Mouse (Mus musculus) liver, embryonic 15.5 days (tissue): ENCODE results near the gene Rem2. TPM values are rescaled to one million over a fixed set of nuclear protein-coding genes. Genes with fewer than 3 reads are reported as not detected.
A peak's percentile ranks its signal among the peaks of the same experiment; 100 is the strongest.

Source experiments
- ATAC-seq: fragments of 200-750 bp; cut with Nextera tagmentation; 2 replicates; pipeline ENCODE4 v1.8.0; 2017; ENCODE audit warnings: moderate number of reproducible peaks, mild to moderate bottlenecking, moderate library complexity; ENCODE audit not compliant: insufficient read depth
- H3K27ac ChIP-seq: fragments of 300-500 bp; sonication (generic); replicated peaks from 2 replicates; pipeline ENCODE4 v1.5.1; 2015; ENCODE audit warnings: mild to moderate bottlenecking, inconsistent platforms
- H3K27me3 ChIP-seq: fragments of 300-500 bp; sonication (generic); 2 replicates; pipeline ENCODE4 v1.6.1; 2015; ENCODE audit warnings: mild to moderate bottlenecking, inconsistent platforms
- H3K36me3 ChIP-seq: fragments of 300-500 bp; sonication (generic); replicated peaks from 2 replicates; pipeline ENCODE4 v1.6.1; 2015; ENCODE audit warnings: moderate library complexity, mild to moderate bottlenecking, inconsistent platforms
- H3K4me1 ChIP-seq: fragments of 300-500 bp; sonication (generic); replicated peaks from 2 replicates; pipeline ENCODE4 v1.6.1; 2015; ENCODE audit warnings: inconsistent platforms
- H3K4me2 ChIP-seq: fragments of 300-500 bp; sonication (generic); 2 replicates; pipeline ENCODE4 v1.6.1; 2015; ENCODE audit warnings: moderate library complexity, mild to moderate bottlenecking, inconsistent platforms
- H3K4me3 ChIP-seq: fragments of 300-500 bp; sonication (generic); replicated peaks from 2 replicates; pipeline ENCODE4 v1.5.1; 2015; ENCODE audit warnings: mild to moderate bottlenecking, inconsistent platforms
- H3K9ac ChIP-seq: fragments of 300-500 bp; sonication (generic); 2 replicates; pipeline ENCODE4 v1.6.1; 2015; ENCODE audit warnings: moderate library complexity, mild to moderate bottlenecking, inconsistent platforms
- H3K9me3 ChIP-seq: fragments of 300-500 bp; sonication (generic); replicated peaks from 2 replicates; pipeline ENCODE4 v1.6.1; 2016; ENCODE audit warnings: inconsistent platforms
- WGBS: fragments of 180-500 bp; shearing (Covaris S2); methylation state at CpG from one replicate; pipeline ENCODE4 v1.1.7; 2015; ENCODE audit warnings: mixed read lengths; ENCODE audit not compliant: insufficient replicate concordance; 5-methylcytosine and 5-hydroxymethylcytosine counted together
- polyA plus RNA-seq: library from polyadenylated mRNA; unstranded; fragments of >200 nt; fragmentation: Nextera tagmentation; extraction: Ambion mirVana; gene quantifications from 2 replicates; pipeline ENCODE4 v1.2.1, GENCODE M21; 2015

Gene Rem2
- polyA plus RNA-seq, 1 experiment from 2014 or later, result 0.23 TPM

GRCm38 (mm10) chr14:54474744-54475143 lies 1.2 kb upstream of the Rem2 start:
- no peak for ATAC-seq
- Histone ChIP-seq H3K9ac (no peak overlapping the region), H3K27ac (no peak overlapping the region), H3K27me3 (peaks cover 52% of the 10 kb centered on the region), H3K9me3 (no peaks in the 10 kb centered on the region), H3K36me3 (peaks cover 11% of the 10 kb centered on the region), H3K4me1 (peaks cover 17% of the 10 kb centered on the region), H3K4me2 (no peak overlapping the region), H3K4me3 (no peak overlapping the region)
- 59% methylated on average over 5 of the region's 5 CpGs for WGBS

GRCm38 (mm10) chr14:54477172-54477909 lies 1.4 kb downstream of the Rem2 start:
- Histone ChIP-seq H3K9me3 (no peaks in the 10 kb centered on the region), H3K27ac (no peak overlapping the region), H3K27me3 (peaks cover 73% of the 10 kb centered on the region), H3K4me1 (peaks cover 19% of the 10 kb centered on the region), H3K9ac (no peak overlapping the region), H3K4me3 (no peak overlapping the region), H3K4me2 (no peak overlapping the region), H3K36me3 (no peaks in the 10 kb centered on the region)
- WGBS, result 55% methylated on average over 15 of the region's 15 CpGs
- no peak for ATAC-seq

- ATAC-seq, result no peak
- Histone ChIP-seq H3K9ac (peak overlapping the region; percentile 8; the same call in 1 of the 2 replicates), H3K27me3 (peaks cover 73% of the 10 kb centered on the region), H3K4me3 (peak overlapping the region; percentile 36), H3K9me3 (no peaks in the 10 kb centered on the region), H3K4me2 (peak overlapping the region; percentile 59), H3K4me1 (peaks cover 19% of the 10 kb centered on the region), H3K36me3 (no peaks in the 10 kb centered on the region), H3K27ac (no peak overlapping the region)
- WGBS, result 3% methylated on average over 40 of the region's 40 CpGs
Measured at GRCm38 (mm10) chr14:54479451-54479920, 3.6 kb downstream of the Rem2 start.

- 60% methylated on average over 6 of the region's 6 CpGs for WGBS
- no peaks in the 10 kb centered on the region for H3K36me3 ChIP-seq
- H3K9me3 ChIP-seq, result no peaks in the 10 kb centered on the region
- H3K27ac ChIP-seq, result no peak overlapping the region
- no peak overlapping the region for H3K4me3 ChIP-seq
- H3K4me1 ChIP-seq, result peaks cover 23% of the 10 kb centered on the region
- no peak overlapping the region for H3K9ac ChIP-seq
- H3K4me2 ChIP-seq, result no peak overlapping the region
- no peak for ATAC-seq
- peaks cover 62% of the 10 kb centered on the region for H3K27me3 ChIP-seq
Measured at GRCm38 (mm10) chr14:54480673-54481072, 4.8 kb downstream of the Rem2 start.

GRCm38 (mm10) chr14:54481402-54481801 lies 5.5 kb downstream of the Rem2 start:
- H3K27me3 ChIP-seq, result peaks cover 55% of the 10 kb centered on the region
- no peak overlapping the region for H3K9ac ChIP-seq

GRCm38 (mm10) chr14:54482498-54482897 lies 6.6 kb downstream of the Rem2 start:
- Histone ChIP-seq H3K4me3 (no peak overlapping the region), H3K27ac (no peak overlapping the region), H3K27me3 (peaks cover 50% of the 10 kb centered on the region), H3K36me3 (no peaks in the 10 kb centered on the region), H3K9ac (no peak overlapping the region), H3K4me1 (peaks cover 12% of the 10 kb centered on the region; the same call in 1 of the 2 replicates), H3K4me2 (no peak overlapping the region), H3K9me3 (no peaks in the 10 kb centered on the region)
- no peak for ATAC-seq
- 41% methylated on average over 9 of the region's 9 CpGs for WGBS

More at GRCm38 (mm10) chr14:54481402-54481801, 5.5 kb downstream of the Rem2 start:
- Histone ChIP-seq H3K27ac (no peak overlapping the region), H3K36me3 (no peaks in the 10 kb centered on the region), H3K4me2 (no peak overlapping the region), H3K9me3 (no peaks in the 10 kb centered on the region), H3K4me1 (peaks cover 20% of the 10 kb centered on the region), H3K4me3 (no peak overlapping the region)
- ATAC-seq, result no peak
- WGBS, result 31% methylated on average over 8 of the region's 8 CpGs

GRCm38 (mm10) chr14:54485899-54486298 lies 10.0 kb downstream of the Rem2 start:
- Histone ChIP-seq H3K27ac (no peak overlapping the region), H3K4me1 (0 out of 2 replicates have a peak, but pooled peaks cover 4% of the 10 kb centered on the region), H3K36me3 (no peaks in the 10 kb centered on the region), H3K27me3 (peaks cover 16% of the 10 kb centered on the region), H3K4me3 (no peak overlapping the region), H3K9me3 (no peaks in the 10 kb centered on the region), H3K9ac (no peak overlapping the region), H3K4me2 (no peak overlapping the region)
- 41% methylated on average over 7 of the region's 7 CpGs for WGBS
- ATAC-seq, result no peak

- H3K9me3 ChIP-seq, result no peaks in the 10 kb centered on the region
- 0 out of 2 replicates have a peak, but pooled peaks cover 10% of the 10 kb centered on the region for H3K4me1 ChIP-seq
- no peak overlapping the region for H3K4me3 ChIP-seq
- ATAC-seq, result no peak
- peaks cover 6% of the 10 kb centered on the region; the same call in 1 of the 2 replicates for H3K27me3 ChIP-seq
- no peak overlapping the region for H3K4me2 ChIP-seq
- no peaks in the 10 kb centered on the region for H3K36me3 ChIP-seq
- no peak overlapping the region for H3K9ac ChIP-seq
- H3K27ac ChIP-seq, result no peak overlapping the region
- WGBS, result 40% methylated on average over 2 of the region's 2 CpGs
Measured at GRCm38 (mm10) chr14:54487732-54488131, 11.8 kb downstream of the Rem2 start.

GRCm38 (mm10) chr14:54488350-54488749 lies 12.4 kb downstream of the Rem2 start:
- no peaks in the 10 kb centered on the region for H3K9me3 ChIP-seq
- no peak for ATAC-seq
- H3K9ac ChIP-seq, result no peak overlapping the region
- H3K36me3 ChIP-seq, result no peaks in the 10 kb centered on the region
- H3K27me3 ChIP-seq, result peaks cover 6% of the 10 kb centered on the region; the same call in 1 of the 2 replicates
- no peak overlapping the region for H3K27ac ChIP-seq
- H3K4me3 ChIP-seq, result no peak overlapping the region
- 0 out of 2 replicates have a peak, but pooled peaks cover 10% of the 10 kb centered on the region for H3K4me1 ChIP-seq
- H3K4me2 ChIP-seq, result no peak overlapping the region

GRCm38 (mm10) chr14:54492345-54493131 lies 16.6 kb downstream of the Rem2 start:
- Histone ChIP-seq H3K36me3 (no peaks in the 10 kb centered on the region), H3K9me3 (no peaks in the 10 kb centered on the region), H3K4me3 (no peak overlapping the region), H3K27ac (no peak overlapping the region), H3K4me2 (no peak overlapping the region), H3K27me3 (no peaks in the 10 kb centered on the region), H3K4me1 (0 out of 2 replicates have a peak, but pooled peaks cover 6% of the 10 kb centered on the region), H3K9ac (no peak overlapping the region)
- WGBS, result 53% methylated on average over 18 of the region's 18 CpGs
- peak; percentile 68 for ATAC-seq

- Histone ChIP-seq H3K27me3 (no peaks in the 10 kb centered on the region), H3K9me3 (no peaks in the 10 kb centered on the region), H3K4me3 (no peak overlapping the region), H3K4me1 (0 out of 2 replicates have a peak, but pooled peaks cover 6% of the 10 kb centered on the region), H3K36me3 (no peaks in the 10 kb centered on the region), H3K27ac (no peak overlapping the region), H3K4me2 (no peak overlapping the region), H3K9ac (no peak overlapping the region)
- ATAC-seq, result no peak
- 79% methylated on average over 5 of the region's 5 CpGs for WGBS
Measured at GRCm38 (mm10) chr14:54493236-54493635, 17.3 kb downstream of the Rem2 start.
